Mouse (Mus musculus) T-helper 2 cell (primary cell): ENCODE results near the gene Lyst.
"Not testable (repeated sequence)": the region's sequence is repeated elsewhere in the genome, so short reads cannot be mapped to it uniquely, and the experiment has no call there.

Experiments
- in situ Hi-C: fragments of 300-600 bp; cut with MboI, MseI; formaldehyde crosslinking; loops from one replicate; pipeline ENCODE4 v1.15.1; 2025; ENCODE audit warnings: high pct_unique_total_duplicates

The Lyst gene

DNA sequence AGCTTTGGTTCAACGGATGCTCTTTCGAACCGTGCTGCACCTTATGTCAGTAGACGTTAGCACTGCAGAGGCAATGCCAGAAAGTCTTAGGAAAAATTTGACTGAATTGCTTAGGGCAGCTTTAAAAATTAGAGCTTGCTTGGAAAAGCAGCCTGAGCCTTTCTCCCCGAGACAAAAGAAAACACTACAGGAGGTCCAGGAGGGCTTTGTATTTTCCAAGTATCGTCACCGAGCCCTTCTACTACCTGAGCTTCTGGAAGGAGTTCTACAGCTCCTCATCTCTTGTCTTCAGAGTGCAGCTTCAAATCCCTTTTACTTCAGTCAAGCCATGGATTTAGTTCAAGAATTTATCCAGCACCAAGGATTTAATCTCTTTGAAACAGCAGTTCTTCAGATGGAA lies 44.5 kb downstream of the Lyst start:
- in situ Hi-C loops: no loop called here

DNA sequence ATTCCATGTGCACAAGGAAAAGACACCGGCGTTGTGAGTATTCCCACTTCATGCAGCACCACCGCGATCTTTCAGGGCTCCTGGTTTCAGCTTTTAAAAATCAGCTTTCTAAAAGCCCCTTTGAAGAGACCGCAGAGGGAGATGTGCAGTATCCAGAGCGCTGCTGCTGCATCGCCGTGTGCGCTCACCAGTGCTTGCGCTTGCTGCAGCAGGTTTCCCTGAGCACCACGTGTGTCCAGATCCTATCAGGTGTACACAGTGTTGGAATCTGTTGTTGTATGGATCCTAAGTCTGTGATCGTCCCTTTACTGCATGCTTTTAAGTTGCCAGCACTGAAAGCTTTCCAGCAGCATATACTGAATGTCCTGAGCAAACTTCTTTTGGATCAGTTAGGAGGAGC lies 45.0 kb downstream of the Lyst start:
- in situ Hi-C loops: no loop called here

DNA sequence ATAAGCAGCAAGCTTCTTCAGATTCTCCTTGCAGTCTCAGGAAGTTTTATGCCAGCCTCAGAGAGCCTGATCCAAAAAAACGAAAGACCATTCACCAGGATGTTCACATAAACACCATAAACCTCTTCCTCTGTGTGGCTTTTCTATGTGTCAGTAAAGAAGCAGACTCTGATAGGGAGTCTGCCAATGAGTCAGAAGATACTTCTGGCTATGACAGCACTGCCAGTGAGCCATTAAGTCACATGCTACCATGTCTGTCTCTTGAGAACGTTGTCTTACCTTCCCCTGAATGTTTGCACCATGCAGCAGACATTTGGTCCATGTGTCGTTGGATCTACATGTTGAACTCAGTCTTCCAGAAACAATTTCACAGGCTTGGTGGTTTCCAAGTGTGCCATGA lies 47.4 kb downstream of the Lyst start:
- in situ Hi-C loops: no loop called here

DNA sequence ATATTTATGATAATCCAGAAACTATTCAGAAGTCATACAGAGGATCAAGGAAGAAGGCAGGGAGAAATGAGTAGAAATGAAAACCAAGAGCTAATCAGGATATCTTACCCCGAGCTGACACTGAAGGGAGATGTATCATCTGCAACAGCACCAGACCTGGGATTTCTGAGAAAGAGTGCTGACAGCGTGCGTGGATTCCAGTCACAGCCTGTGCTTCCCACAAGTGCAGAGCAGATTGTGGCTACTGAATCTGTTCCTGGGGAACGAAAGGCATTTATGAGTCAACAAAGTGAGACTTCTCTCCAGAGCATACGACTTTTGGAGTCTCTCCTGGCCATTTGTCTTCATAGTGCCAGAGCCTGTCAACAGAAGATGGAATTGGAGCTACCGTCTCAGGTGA lies 47.8 kb downstream of the Lyst start:
- in situ Hi-C loops: no loop called here

DNA sequence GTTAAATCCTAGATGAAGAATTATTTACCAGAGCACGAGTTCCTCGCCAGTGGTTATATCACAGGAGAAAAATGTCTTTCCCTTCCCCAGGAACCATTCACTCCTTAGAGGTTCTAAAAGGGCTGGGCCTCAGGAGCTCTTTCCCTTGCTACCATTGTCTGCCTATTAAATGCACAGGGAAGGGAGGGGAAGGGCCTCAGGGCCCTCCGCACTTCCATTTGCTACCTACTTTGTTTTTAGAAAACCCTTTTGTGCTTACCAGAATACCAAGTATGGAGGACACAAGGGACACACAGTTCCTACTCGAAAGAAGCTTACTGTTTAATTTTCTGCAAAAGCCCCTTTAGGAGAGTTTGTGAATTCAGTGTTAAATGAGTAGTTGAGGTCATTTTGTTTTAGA lies 48.5 kb downstream of the Lyst start:
- in situ Hi-C loops: no loop called here

DNA sequence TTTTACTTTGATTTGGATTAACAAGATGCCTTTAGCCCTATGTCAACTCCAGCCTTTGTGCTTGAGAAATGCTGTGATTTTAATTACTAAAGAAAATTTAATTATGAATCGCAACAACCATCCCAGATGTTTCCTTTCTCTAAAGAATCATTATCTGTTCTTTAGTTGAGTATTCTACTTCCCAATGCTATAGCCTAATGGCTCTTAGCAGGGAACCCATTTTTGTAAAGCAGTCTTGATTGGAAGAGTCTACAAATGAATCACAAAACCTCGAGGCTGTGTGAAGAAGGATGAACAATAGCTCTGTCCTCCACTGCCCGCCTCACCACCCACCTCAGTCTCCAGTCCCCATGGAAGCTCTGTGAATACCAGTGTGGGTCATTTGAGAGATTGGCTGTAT lies 57.1 kb downstream of the Lyst start:
- in situ Hi-C loops: no loop called here

DNA sequence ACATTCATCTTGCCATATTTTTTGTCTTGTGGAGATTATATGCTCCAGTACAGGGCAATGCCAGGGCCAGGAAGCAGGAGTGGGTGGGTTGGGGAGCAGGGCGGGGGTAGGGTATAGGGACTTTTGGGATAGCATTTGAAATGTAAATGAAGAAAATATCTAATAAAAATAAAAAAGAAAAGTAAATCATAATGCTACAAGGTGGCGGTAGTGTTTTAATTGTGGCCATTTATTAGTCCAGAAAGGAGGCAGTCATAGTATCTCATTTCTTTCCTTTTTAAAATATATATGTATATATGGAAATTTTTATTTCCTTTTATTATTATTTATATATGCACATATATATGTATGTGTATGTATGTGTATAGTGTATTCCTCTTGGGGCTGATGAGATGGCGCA lies 65.3 kb downstream of the Lyst start:
- in situ Hi-C loops: no loop called here

DNA sequence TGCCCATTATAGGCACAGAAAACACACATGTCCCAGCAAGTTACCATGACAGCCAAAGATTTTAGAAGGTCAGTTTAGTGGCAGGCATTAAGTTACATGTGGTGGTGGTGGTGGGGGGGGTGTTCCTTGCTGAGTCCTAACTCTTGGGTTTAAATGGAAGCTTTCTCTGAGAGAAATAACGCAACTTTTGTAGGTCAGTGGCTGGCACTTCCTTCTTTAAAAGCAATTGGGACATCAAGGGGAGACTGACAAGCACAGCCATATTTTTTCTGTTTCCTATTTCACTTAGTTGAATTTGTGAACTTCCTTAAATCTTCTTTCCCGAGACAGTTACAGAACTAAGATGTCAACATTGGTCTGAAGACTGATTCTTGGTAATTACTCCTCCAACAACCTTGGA lies 75.9 kb downstream of the Lyst start:
- in situ Hi-C loops: not testable (repeated sequence)

DNA sequence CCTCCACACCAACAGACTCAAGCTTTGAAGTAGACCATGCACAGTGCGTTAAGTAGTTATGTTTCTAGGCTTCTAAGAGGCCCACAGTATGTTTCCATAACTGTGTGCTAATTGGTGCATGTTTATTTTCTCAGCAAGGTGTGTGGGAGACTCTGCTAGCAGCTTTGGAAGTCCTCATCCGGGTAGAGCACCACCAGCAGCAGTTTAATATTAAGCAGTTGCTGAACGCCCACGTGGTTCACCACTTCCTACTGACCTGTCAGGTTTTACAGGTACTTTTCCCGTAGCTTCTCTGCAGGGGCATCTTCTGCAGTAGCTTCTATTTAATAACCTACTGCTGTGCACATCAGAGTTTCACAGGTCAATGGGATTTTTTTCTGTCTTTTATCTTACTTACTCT lies 80.5 kb downstream of the Lyst start:
- in situ Hi-C loops: no loop called here

DNA sequence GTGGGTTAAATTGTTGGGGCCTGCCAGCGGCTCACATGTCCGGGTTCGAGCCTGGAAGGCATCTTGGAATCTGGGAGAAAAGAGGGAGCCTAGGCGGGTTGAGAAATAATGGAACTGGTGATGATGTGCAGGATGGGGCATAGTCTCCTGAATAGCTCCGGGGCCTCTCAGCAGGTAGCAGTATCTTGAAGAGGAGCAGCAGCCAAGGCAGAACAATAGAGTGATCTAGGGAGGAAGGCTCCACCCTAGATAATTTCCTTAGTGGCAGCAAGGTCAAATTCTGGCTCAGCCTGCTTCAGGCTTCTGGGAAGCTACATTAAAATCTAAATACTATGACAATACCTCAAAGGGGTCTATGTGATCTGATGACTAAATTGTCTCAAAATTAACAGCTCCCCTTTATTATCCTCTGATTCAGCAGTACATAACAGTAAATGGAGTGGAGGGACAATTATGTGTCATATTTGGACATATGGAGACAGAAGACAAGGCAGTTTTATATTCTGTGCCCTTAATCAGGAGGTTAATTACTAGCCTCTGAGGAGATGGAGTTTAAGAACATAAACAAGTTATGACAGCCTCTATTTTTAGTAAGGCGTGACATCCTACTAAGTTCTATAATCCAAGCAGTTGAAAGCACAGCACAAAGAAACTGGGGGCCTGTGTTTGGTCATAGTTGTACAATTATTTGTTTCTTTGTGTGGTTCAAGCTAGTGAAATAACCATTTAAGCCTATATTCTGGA lies 81.6 kb downstream of the Lyst start:
- in situ Hi-C loops: no loop called here

DNA sequence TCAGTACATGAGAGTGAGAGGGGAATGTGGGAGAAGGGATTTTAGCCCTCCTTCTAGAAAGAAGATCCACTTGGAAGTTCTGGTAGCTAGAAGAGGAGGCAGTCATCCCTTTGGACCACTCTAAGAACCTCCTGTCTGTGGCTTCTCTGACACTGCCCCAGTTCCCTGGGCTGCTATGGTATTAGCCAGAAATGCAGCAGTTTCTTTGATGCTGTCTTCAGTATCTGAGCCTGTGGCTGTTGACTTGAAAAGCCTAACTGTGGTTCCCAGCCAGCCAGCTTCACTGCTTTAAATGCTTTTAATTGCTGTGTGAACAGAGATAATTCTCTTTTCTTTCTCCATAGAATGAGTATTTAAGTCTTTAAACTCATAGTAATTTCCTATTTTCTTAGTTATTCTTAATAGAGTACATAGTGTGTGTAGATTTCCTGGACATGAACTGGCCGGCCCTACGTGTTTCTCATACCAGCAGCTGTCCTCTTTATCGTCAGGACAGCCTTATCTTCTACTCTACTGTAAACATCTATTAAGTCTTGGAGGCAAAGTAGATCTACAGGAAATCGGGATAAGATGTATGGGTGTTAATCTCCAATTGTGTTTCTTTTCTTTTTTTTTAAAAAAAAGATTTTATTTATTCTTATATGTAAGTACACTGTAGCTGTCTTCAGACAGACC lies 84.6 kb downstream of the Lyst start:
- in situ Hi-C loops: no loop called here

DNA sequence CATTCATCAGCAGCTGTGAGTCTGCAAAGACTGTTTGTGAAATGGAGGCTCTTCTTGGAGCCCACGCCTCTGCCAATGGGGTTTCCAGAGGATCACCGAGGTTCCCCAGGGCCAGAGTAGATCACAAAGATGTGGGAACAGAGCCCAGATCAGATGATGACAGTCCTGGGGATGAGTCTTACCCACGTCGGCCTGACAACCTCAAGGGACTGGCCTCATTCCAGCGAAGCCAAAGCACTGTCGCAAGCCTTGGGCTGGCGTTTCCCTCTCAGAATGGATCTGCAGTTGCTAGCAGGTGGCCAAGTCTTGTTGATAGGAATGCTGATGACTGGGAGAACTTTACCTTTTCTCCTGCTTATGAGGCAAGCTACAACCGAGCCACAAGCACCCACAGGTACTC lies 87.7 kb downstream of the Lyst start:
- in situ Hi-C loops: no loop called here

DNA sequence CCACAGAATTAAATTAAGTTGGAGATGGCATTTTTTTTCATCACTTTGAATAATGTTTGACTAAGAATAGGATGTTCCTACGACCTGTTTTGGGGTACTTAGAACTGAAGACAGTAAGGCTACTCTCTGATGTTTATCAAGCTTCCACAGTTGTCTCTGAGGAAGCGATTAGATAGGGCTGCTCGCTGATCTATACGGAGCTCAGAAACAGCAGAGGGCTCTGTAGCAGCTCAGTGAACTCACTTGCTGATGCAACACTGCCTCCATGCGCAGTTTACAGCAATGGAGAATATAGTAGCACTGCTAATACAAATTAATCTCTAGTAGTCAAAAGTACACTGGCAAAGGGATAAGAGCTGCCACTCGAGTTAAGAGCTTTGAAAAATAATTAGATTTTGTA lies 91.4 kb downstream of the Lyst start:
- in situ Hi-C loops: no loop called here

DNA sequence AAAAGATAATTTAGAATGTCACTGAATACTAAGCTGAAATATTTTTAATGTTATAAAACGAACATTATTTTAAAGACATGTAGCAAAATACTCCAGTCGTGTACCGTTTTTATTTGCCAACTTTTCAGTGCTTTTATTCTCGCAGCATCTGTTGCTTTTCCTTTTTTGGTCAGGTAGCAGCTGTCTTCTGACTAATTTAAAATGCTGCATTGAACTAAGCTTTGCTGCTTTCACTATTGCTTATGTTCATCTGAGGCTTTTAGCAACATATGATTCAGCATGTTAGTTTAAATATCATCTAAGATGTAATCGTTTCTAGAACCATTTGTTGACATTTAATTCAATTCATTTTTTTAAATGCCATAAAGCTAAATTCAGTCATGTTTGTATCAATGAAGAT lies 113.3 kb downstream of the Lyst start:
- in situ Hi-C loops: no loop called here

DNA sequence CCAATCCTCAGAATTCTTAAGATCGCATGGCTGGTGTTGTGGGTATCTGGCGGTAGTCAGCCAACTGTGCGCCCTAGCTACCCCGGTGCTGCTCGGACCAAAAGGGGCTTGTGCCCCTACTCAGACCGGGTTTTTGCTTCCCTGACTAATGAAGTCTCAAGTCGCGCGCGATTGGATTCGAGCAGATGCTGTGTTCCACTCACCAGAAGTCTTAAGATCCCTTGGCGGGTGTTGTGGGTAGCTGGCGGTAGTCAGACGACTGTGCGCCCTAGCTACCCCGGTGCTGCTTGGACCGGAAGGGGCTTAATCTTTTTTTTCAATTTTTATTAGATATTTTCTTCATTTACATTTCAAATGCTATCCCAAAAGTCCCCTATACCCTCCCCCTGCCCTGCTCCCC lies 131.2 kb downstream of the Lyst start:
- in situ Hi-C loops: not testable (repeated sequence)

DNA sequence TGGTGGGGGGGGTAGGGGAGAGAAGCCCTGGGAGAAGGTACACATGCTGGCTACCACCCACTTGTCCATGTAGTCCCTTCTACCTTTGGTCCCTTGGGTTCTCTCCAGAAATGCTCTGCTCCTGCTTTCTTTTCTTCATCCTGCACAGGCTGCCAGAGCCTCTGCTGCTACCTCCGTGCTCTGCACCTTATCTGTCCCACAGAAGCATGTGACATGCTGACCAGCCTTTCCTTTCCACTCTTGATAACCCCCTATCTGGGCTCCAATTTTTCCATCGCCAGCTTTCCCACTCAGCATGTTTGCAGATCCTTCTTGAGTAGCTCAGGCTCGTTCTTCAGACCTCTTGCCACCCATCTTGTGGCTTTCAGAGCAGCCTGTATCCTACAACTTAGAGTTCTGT lies 133.1 kb downstream of the Lyst start:
- in situ Hi-C loops: no loop called here

DNA sequence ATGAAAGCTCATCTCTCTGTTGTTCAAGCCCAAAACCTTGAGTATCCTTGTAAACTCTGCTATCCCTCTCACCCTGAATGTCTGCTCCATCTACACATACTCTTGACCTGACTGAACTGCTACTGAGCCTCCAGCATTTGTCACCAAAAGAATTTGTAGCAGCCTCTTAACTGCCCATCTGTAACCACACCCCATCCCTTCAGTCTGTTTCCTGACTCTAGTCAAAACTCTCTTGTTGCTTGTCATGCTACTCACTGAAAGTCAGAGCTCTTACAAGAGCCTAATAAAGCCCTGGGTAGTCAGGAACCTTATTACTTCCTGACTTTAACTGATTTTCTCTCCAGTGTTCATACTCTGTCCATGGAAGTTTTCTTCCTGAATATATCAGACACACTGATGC lies 133.6 kb downstream of the Lyst start:
- in situ Hi-C loops: no loop called here

DNA sequence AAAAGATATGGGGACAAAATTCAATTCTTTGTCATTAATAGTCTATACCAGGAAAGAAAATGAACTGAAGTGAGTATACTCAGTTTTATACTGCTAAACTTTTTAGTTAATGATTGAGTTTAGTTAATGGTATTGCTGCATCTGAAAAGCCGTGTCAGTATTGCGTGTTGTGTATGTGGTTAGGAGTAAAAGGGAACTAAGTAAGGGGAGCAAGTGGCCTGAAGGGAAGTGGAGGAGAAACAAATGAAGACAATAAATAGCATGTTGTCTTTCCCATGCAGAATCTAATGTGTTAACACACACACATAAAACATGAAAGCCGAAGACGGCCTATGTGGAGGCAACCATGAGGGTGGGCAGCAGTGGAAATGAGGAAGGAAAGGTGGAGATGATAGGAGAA lies 149.0 kb downstream of the Lyst start:
- in situ Hi-C loops: no loop called here

DNA sequence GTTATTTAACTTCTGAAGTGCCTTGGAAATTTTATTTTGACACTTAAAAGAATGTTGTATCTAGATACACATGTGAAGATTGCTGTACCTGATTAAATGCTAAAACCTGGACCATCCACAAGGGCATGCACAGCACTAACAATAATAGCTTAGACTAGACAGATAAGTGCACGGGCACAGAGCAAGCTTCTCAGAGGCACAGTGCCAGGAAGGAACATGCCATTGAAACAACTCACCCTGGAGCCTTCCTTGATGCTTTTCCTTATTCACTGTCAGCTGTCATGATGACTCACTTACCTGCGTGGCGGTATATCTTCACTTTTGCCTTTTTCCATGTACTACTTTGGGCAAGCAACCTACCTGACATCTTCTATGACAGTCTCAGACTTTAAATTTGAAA lies 155.7 kb downstream of the Lyst start:
- in situ Hi-C loops: no loop called here

DNA sequence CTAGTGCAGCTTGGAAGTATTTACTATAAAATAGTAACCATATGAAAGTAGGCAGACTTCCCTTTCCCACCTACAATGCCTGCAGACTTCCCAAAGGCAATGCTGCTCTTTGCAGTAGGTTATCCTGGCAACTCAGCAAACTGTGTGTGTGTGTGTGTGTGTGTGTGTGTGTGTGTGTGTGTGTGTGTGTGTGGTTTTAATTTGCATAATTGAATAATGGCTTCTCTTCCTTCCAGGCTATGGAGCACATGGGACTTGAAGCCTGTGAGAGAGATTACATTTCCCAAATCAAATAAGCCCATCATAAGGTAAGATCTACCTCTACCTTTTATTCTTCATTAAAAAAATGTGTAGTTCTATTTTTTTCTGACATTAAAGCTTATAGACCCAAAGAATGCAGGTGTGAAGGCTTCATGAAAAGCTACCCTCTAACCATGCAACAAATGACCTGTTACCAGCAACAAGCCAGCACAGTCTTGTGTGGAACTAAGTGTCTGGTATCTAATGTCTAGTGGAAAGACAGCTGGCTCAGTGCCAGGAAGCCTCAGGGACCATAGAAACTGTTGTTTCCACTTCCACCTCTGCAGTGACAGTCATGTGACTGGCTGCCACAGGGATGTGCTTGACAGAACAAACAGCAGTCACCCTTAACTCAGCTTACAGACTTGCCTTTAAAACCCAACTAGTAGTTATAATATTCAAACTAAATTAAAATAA lies 185.7 kb downstream of the Lyst start:
- in situ Hi-C loops: no loop called here

DNA sequence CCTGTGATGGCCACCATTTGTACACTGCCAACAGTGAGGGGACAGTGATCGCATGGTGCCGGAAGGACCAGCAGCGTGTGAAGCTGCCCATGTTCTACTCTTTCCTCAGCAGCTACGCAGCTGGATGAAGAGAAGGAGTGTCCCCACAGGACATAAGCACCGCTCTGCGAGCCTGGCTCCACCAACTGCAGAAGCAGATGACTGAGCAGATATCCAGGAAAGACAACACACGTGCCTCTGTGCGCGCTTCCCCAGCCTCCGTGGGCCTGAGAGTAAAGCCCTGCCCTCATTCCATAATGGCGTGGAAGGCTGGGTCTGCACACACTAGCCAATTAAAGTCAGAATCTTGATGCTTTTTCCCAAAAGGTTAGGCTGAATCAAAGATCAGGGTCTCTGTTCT lies 186.9 kb downstream of the Lyst start:
- in situ Hi-C loops: no loop called here

DNA sequence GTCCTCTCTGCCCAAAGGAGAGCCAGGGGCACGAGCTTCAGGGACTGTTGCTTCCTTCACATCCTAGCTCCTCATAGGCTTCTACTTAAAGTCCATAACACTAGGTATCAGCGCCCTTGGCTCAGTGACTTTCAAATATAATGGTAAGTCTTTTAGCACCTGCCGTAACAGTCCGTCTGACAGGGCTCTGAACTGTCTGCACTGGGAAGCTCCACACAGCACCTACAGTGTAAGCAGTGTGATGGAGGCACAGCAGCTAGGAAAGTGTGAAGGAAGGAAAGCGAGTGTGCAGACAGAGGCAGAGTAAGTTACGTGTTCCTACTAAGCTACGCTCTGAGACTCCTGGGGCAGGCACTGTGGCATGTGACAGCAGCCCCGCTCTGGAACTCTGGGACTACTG lies 187.5 kb downstream of the Lyst start:
- in situ Hi-C loops: no loop called here

DNA sequence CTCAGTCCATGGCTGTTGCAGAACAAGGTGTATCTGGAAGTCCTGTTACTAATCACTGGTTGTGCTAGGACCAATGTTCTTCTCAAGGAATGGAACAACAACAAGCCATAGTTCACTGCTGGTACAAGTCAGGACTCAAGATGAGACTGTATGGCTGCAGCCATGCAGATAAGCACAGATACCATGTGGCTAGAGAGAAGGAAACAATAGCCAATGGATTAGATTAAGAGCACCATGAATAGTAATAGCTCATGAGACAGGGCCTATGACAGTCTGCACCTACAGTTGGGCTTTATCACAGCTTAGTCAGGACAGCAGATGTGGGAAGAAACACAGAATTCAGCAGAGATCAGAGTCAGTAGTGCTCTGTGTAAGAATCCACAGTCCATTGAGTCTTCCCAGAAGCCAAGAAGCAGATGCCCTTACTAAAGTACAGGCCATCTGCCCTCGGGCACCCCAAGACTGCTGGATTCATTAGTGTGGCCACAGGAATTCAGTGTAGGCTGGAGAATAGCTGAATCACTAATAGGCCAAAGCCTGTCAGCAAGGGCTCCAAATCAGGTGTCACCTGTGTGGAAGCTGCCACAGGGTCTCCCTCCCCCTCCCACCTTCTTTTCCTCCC lies 188.8 kb downstream of the Lyst start:
- in situ Hi-C loops: no loop called here
